Mouse (Mus musculus) testis, adult 2 months (tissue): Measurements from ENCODE around the gene Fgr.

Source experiments
- CTCF ChIP-seq: fragments of 200-500 bp; IDR thresholded peaks from 2 replicates; pipeline ENCODE4 v1.5.1; 2012; ENCODE audit warnings: low read depth, mild to moderate bottlenecking, inconsistent platforms, low read length, moderate library complexity; ENCODE audit not compliant: control insufficient read depth, insufficient read depth, insufficient replicate concordance
- POLR2A ChIP-seq: fragments of 200-500 bp; IDR thresholded peaks from 2 replicates; pipeline ENCODE4 v1.6.1; 2012; ENCODE audit warnings: low read depth, mild to moderate bottlenecking, inconsistent platforms, low read length, moderate library complexity; ENCODE audit not compliant: control insufficient read depth

GRCm38 (mm10) chr4:133047353-133048105 lies 73.6 kb downstream of the Fgr start:
- no peak for TF ChIP-seq CTCF
- no peak for TF ChIP-seq POLR2A
